Mouse (Mus musculus): Measurements from ENCODE around the gene Iqcf6. TPM values are rescaled to one million over a fixed set of nuclear protein-coding genes. Genes with fewer than 3 reads are reported as not detected.
A peak's percentile ranks its signal among the peaks of the same experiment; 100 is the strongest.

Gene Iqcf6
- polyA plus RNA-seq, 1 experiment: 85.6 TPM

DNA sequence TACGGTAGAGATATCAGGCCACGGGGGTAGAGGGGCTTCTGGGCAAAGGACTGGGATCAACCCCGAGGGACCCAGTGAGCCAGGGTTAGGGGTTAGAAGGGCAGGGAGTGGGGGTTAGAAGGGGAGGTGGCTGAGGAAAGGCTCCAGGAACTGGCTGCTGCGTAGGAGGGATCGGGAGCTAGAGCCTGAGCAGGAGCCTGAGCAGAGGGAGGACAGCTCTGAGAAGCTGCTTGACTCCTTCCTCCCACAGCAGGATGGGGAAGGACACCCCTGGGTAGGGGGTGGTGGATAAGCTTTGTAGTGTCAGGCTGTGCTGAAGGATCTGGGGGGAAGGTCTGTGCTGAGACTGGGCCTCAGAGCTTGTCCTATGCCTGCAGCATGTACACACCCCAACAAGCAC is 30.4 kb downstream of the Iqcf6 start:
- H3K4me1 ChIP-seq (ENCODE audit: control insufficient read depth, insufficient read depth, low read length): no peaks in the 10 kb centered on the region; the same call in 1 of the 2 replicates
- no peaks in the 10 kb centered on the region for H3K36me3 ChIP-seq (ENCODE audit: control insufficient read depth, insufficient read depth, low read length)
- no peak for TF ChIP-seq CTCF (IDR thresholded peaks at IDR 0.05; ENCODE audit: control insufficient read depth, insufficient read depth, insufficient replicate concordance, low read depth, low read length)
- no peak for TF ChIP-seq POLR2A (IDR thresholded peaks at IDR 0.05; ENCODE audit: control insufficient read depth, low read depth, low read length)
- no peaks in the 10 kb centered on the region for H3K27me3 ChIP-seq (ENCODE audit: control insufficient read depth, insufficient read depth, low read length)
- H3K27ac ChIP-seq (ENCODE audit: control insufficient read depth, insufficient read depth, low read depth, low read length): no peak overlapping the region
- H3K4me3 ChIP-seq (ENCODE audit: control insufficient read depth, low read depth, low read length): no peak overlapping the region

DNA sequence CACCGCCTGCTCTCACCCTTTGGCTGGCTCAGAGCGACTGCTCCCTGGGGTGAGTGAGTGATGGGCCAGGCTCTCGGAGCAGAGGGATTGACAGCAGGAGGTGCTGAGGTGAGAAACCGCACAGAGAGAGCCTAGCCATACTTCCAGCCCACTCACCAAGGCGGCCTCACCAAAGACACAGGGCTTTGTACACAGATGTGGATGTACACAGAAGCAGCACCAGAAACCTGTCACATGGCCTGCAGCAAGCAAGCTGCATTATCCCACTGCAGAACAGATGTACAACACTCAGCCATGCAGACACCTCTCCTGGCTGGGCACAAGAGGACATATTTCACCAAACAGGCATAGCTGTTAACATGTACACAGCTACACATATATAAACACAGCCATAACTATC is 31.2 kb downstream of the Iqcf6 start:
- no peaks in the 10 kb centered on the region for H3K36me3 ChIP-seq (ENCODE audit: control insufficient read depth, insufficient read depth, low read length)
- no peak for TF ChIP-seq CTCF (IDR thresholded peaks at IDR 0.05; ENCODE audit: control insufficient read depth, insufficient read depth, insufficient replicate concordance, low read depth, low read length)
- TF ChIP-seq POLR2A (IDR thresholded peaks at IDR 0.05; ENCODE audit: control insufficient read depth, low read depth, low read length): no peak
- no peaks in the 10 kb centered on the region; the same call in 1 of the 2 replicates for H3K4me1 ChIP-seq (ENCODE audit: control insufficient read depth, insufficient read depth, low read length)
- no peak overlapping the region for H3K4me3 ChIP-seq (ENCODE audit: control insufficient read depth, low read depth, low read length)
- no peak overlapping the region for H3K27ac ChIP-seq (ENCODE audit: control insufficient read depth, insufficient read depth, low read depth, low read length)
- no peaks in the 10 kb centered on the region for H3K27me3 ChIP-seq (ENCODE audit: control insufficient read depth, insufficient read depth, low read length)

DNA sequence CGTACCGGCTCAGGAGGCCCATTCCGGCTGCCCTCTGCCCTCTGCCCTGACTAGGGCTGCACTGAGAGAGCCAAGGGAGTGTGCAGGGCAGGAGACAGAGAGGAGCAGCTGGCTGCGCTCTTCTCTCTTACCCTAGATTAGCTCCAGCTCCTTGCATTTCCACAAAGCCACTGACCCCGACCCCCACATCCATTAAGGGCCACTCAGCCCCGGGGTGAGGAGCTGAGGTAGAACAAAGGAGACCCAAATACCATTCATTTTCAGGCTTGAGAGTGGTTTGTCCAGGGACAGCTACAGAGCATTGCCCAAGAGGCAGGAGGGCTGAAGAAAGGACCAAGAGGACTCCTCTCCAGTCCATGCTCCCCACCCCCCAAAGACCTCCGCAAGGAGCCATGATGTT is 33.1 kb downstream of the Iqcf6 start:
- H3K4me1 ChIP-seq (ENCODE audit: control insufficient read depth, insufficient read depth, low read length): no peaks in the 10 kb centered on the region; the same call in 1 of the 2 replicates
- H3K4me3 ChIP-seq (ENCODE audit: control insufficient read depth, low read depth, low read length): no peak overlapping the region
- H3K27ac ChIP-seq (ENCODE audit: control insufficient read depth, insufficient read depth, low read depth, low read length): no peak overlapping the region
- H3K27me3 ChIP-seq (ENCODE audit: control insufficient read depth, insufficient read depth, low read length): no peaks in the 10 kb centered on the region
- H3K36me3 ChIP-seq (ENCODE audit: control insufficient read depth, insufficient read depth, low read length): no peaks in the 10 kb centered on the region
- TF ChIP-seq POLR2A (IDR thresholded peaks at IDR 0.05; ENCODE audit: control insufficient read depth, low read depth, low read length) (no peak), CTCF (IDR thresholded peaks at IDR 0.05; ENCODE audit: control insufficient read depth, insufficient read depth, insufficient replicate concordance, low read depth, low read length) (no peak)

DNA sequence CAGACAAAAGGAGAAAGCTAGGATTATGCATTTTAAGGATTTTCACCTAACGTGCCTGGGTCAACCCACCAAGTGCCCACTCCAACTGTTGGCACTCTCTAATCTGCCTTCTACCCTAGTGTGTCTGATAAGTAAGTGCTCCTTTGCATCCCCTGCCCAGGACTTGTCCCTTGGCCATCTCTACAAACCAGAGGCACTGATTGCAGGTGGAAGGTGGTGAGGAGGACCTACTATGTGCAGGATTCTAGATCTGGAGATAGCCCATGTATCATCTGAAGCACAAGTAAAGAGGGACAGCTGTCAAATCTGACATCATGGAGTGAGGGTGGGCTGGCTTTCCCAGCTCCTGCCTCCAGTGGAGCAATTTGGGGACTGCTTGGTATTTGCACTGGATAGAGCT is 33.6 kb downstream of the Iqcf6 start:
- TF ChIP-seq POLR2A (IDR thresholded peaks at IDR 0.05; ENCODE audit: control insufficient read depth, low read depth, low read length): no peak
- TF ChIP-seq CTCF (IDR thresholded peaks at IDR 0.05; ENCODE audit: control insufficient read depth, insufficient read depth, insufficient replicate concordance, low read depth, low read length): no peak
- H3K27me3 ChIP-seq (ENCODE audit: control insufficient read depth, insufficient read depth, low read length): no peaks in the 10 kb centered on the region
- H3K27ac ChIP-seq (ENCODE audit: control insufficient read depth, insufficient read depth, low read depth, low read length): no peak overlapping the region
- no peaks in the 10 kb centered on the region; the same call in 1 of the 2 replicates for H3K4me1 ChIP-seq (ENCODE audit: control insufficient read depth, insufficient read depth, low read length)
- H3K36me3 ChIP-seq (ENCODE audit: control insufficient read depth, insufficient read depth, low read length): no peaks in the 10 kb centered on the region
- H3K4me3 ChIP-seq (ENCODE audit: control insufficient read depth, low read depth, low read length): no peak overlapping the region

DNA sequence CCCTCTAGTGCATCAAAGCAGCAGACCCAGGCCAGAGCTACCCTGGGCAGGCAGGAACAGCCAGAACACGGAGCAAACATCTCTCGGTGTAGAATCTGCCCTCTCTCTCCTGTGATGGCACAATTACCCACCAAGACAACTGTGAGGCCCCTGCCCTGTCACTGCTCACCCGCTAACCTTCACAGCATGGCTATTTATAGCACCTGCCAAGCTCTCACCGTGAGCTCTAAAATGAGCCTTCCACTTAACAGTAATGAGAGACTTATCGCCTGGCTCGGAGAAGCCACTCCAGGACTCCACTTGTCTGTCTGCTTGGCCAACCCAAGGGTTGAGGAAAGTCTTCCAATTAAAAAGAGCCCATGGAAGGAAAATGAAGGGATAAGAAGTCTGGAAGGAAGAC is 36.8 kb downstream of the Iqcf6 start:
- Histone ChIP-seq H3K27ac (ENCODE audit: control insufficient read depth, insufficient read depth, low read depth, low read length) (no peak overlapping the region), H3K27me3 (ENCODE audit: control insufficient read depth, insufficient read depth, low read length) (no peaks in the 10 kb centered on the region), H3K4me1 (ENCODE audit: control insufficient read depth, insufficient read depth, low read length) (no peaks in the 10 kb centered on the region), H3K36me3 (ENCODE audit: control insufficient read depth, insufficient read depth, low read length) (no peaks in the 10 kb centered on the region; the same call in 1 of the 2 replicates), H3K4me3 (ENCODE audit: control insufficient read depth, low read depth, low read length) (peak overlapping the region; percentile 37)
- TF ChIP-seq CTCF (IDR thresholded peaks at IDR 0.05; ENCODE audit: control insufficient read depth, insufficient read depth, insufficient replicate concordance, low read depth, low read length) (no peak), POLR2A (IDR thresholded peaks at IDR 0.05; ENCODE audit: control insufficient read depth, low read depth, low read length) (no peak)

DNA sequence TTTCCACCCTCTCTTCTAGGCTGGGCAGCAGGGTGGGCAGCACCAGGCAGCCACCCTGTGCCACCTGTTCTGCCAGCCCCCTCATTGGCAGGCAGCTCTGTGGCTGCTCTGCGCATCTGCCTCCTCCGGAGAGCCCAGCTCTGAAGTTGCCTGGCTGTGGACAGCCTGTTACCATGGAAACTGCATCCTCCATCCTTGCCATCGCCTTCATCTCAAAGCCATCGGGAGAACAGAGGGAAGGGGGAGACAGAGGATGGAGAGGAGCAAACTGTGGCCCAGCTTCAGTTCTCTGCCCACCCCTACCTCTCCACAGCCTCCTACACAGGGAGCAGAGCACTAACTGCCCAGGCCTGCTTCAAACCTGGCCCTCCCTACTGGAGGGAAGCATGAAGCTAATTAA is 38.1 kb downstream of the Iqcf6 start:
- no peaks in the 10 kb centered on the region for H3K27me3 ChIP-seq (ENCODE audit: control insufficient read depth, insufficient read depth, low read length)
- H3K4me3 ChIP-seq (ENCODE audit: control insufficient read depth, low read depth, low read length): no peak overlapping the region; the same call in 1 of the 2 replicates
- H3K36me3 ChIP-seq (ENCODE audit: control insufficient read depth, insufficient read depth, low read length): no peaks in the 10 kb centered on the region; the same call in 1 of the 2 replicates
- no peak for TF ChIP-seq POLR2A (IDR thresholded peaks at IDR 0.05; ENCODE audit: control insufficient read depth, low read depth, low read length)
- no peak for TF ChIP-seq CTCF (IDR thresholded peaks at IDR 0.05; ENCODE audit: control insufficient read depth, insufficient read depth, insufficient replicate concordance, low read depth, low read length)
- H3K4me1 ChIP-seq (ENCODE audit: control insufficient read depth, insufficient read depth, low read length): no peaks in the 10 kb centered on the region
- H3K27ac ChIP-seq (ENCODE audit: control insufficient read depth, insufficient read depth, low read depth, low read length): no peak overlapping the region

DNA sequence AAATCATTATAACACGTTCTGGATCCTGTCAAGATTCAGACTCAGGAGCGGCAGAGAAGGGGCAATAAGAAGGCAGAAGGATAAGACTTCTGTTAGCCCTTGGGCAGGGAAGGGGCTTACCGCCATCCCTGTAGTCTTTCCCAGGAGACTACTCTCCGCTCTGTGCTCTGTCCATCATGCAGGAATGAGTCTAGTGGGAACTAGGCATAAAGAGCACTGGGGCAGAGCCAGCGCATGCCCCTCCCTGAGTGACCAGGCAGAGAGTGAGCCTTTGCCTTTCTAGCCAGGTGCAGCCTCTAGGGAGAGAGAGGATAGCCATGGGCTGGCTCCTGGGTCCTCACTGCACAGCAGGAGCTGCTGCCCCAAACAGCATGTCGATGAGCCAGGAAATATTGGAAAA is 38.5 kb downstream of the Iqcf6 start:
- Histone ChIP-seq H3K27ac (ENCODE audit: control insufficient read depth, insufficient read depth, low read depth, low read length) (no peak overlapping the region), H3K27me3 (ENCODE audit: control insufficient read depth, insufficient read depth, low read length) (no peaks in the 10 kb centered on the region), H3K36me3 (ENCODE audit: control insufficient read depth, insufficient read depth, low read length) (no peaks in the 10 kb centered on the region; the same call in 1 of the 2 replicates), H3K4me3 (ENCODE audit: control insufficient read depth, low read depth, low read length) (no peak overlapping the region), H3K4me1 (ENCODE audit: control insufficient read depth, insufficient read depth, low read length) (no peaks in the 10 kb centered on the region)
- TF ChIP-seq POLR2A (IDR thresholded peaks at IDR 0.05; ENCODE audit: control insufficient read depth, low read depth, low read length): no peak
- TF ChIP-seq CTCF (IDR thresholded peaks at IDR 0.05; ENCODE audit: control insufficient read depth, insufficient read depth, insufficient replicate concordance, low read depth, low read length): no peak

DNA sequence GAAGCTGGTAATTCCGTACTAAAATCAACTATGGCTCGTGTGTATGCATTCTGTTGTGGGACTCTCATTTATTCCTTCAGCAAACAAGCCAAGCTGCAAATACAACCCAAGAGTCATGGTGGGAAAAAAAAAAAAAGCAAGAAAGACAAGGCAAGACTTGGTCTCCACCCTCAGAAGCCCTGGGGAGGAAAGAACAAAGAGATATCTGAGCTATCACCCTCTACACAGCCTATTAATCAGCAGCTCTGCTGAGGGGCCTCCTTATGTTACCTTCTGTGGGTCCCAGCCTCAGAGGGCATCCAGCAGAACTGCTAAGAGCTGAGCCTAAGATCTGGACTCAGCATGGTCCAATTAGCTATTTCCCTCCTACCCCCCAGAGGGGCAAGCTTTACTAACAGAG is 47.5 kb downstream of the Iqcf6 start:
- TF ChIP-seq POLR2A (IDR thresholded peaks at IDR 0.05; ENCODE audit: control insufficient read depth, low read depth, low read length) (no peak), CTCF (IDR thresholded peaks at IDR 0.05; ENCODE audit: control insufficient read depth, insufficient read depth, insufficient replicate concordance, low read depth, low read length) (no peak)
- no peaks in the 10 kb centered on the region for H3K4me1 ChIP-seq (ENCODE audit: control insufficient read depth, insufficient read depth, low read length)
- no peaks in the 10 kb centered on the region for H3K27me3 ChIP-seq (ENCODE audit: control insufficient read depth, insufficient read depth, low read length)
- no peak overlapping the region for H3K4me3 ChIP-seq (ENCODE audit: control insufficient read depth, low read depth, low read length)
- peaks cover 2% of the 10 kb centered on the region; the same call in 1 of the 2 replicates for H3K36me3 ChIP-seq (ENCODE audit: control insufficient read depth, insufficient read depth, low read length)
- H3K27ac ChIP-seq (ENCODE audit: control insufficient read depth, insufficient read depth, low read depth, low read length): no peak overlapping the region
